ENCODE assay signal across 18 mouse cellular contexts in the genomic region with DNA sequence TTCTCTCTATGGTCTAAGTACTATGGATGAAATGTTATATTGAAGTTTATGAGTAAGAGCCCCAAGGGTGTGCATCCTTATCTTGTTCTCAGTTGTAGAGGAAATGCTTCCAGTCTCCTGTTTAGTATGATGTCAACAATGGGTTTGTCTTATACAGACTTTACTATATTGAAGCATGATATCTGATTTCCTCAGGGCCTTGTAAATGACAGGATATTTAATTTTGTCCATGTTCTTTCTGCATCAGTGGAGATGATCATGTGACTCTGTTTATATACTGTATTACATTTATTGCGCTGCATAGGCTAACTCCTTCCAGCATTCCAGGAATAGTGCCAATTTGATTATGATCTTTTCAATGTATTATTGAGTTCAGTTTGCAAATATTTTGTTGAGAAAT.
"Had no signal": no experiment of that assay in that cellular context is flagged by ENCODE, and none has a peak within 500 bp of the region (broad histone marks: within the 10 kb centered on the region; RNA-seq: fewer than 3 reads in every experiment).

No protein-coding gene starts in this region.

- H3K27me3 ChIP-seq: liver, embryonic 12.5 days; midbrain, embryonic 12.5 days; neural tube, embryonic 13.5 days; neural tube, embryonic 15.5 days had no signal

- H3K27ac ChIP-seq: liver, embryonic 12.5 days; liver, embryonic 14.5 days; midbrain, embryonic 10.5 days; midbrain, embryonic 12.5 days; neural tube, embryonic 13.5 days; neural tube, embryonic 15.5 days had no signal

- H3K9ac ChIP-seq: liver, embryonic 12.5 days; liver, embryonic 14.5 days; midbrain, embryonic 12.5 days; neural tube, embryonic 13.5 days; neural tube, embryonic 15.5 days had no signal

- H3K4me2 ChIP-seq: liver, embryonic 12.5 days; midbrain, embryonic 12.5 days; neural tube, embryonic 13.5 days; neural tube, embryonic 15.5 days had no signal

- H3K36me3 ChIP-seq: liver, embryonic 12.5 days; midbrain, embryonic 10.5 days; midbrain, embryonic 12.5 days; neural tube, embryonic 13.5 days; neural tube, embryonic 15.5 days had no signal

- H3K4me3 ChIP-seq: liver, embryonic 12.5 days; midbrain, embryonic 10.5 days; midbrain, embryonic 12.5 days; myocyte; neural tube, embryonic 13.5 days; neural tube, embryonic 15.5 days had no signal

- H3K4me1 ChIP-seq: liver, embryonic 12.5 days; midbrain, embryonic 10.5 days; midbrain, embryonic 12.5 days; neural tube, embryonic 13.5 days; neural tube, embryonic 15.5 days had no signal

- ATAC-seq: liver, embryonic 12.5 days; midbrain, embryonic 16.5 days had no signal

- DNase-seq: lung, adult 2 months; midbrain, embryonic 14.5 days; retina, postnatal 1 day; right cerebral cortex, adult 18-20 months; right cerebral cortex, postnatal 25 days; right cerebral cortex, postnatal 4 days; spleen, adult 18-20 months; thymus, adult 18-20 months; thymus, postnatal 14 days; thymus, postnatal 36 days had no signal

- H3K9me3 ChIP-seq: liver, embryonic 12.5 days; midbrain, embryonic 10.5 days; midbrain, embryonic 12.5 days; neural tube, embryonic 13.5 days; neural tube, embryonic 15.5 days had no signal
